7 mouse cellular contexts compared by ENCODE assay signal in genomic region chr2:75964972-75965371, GRCm38 (mm10). TPM values are rescaled to one million over a fixed set of nuclear protein-coding genes. Genes with fewer than 3 reads are reported as not detected.
A peak's percentile ranks its signal among the peaks of the same experiment; 100 is the strongest.
DNase-seq lines count a peak whose midpoint lies in the region; ATAC-seq lines count a peak whose summit lies in the region.

No protein-coding gene starts in this region.

- H3K36me3 ChIP-seq in intestine, embryonic 14.5 days (ENCODE audit: control insufficient read depth, insufficient read depth, low read length), result no peaks in the 10 kb centered on the region

- intact Hi-C loops in left cerebral cortex, postnatal 10 days (cut with DNase I), result loop anchor here (2.0 to 10.0 kb wide), 3 partner anchors 82 to 358 kb away; no protein-coding TSS in a partner anchor

- H3K27me3 ChIP-seq in intestine, embryonic 14.5 days (replicated peaks; ENCODE audit: control insufficient read depth, insufficient read depth, low read length), result no peaks in the 10 kb centered on the region

- H3K4me3 ChIP-seq in intestine, embryonic 14.5 days (ENCODE audit: low read depth, low read length), result no peak overlapping the region

- peaks cover 13% of the 10 kb centered on the region for H3K4me1 ChIP-seq in intestine, embryonic 14.5 days (replicated peaks; ENCODE audit: control insufficient read depth, insufficient read depth, low read length)

- no peak overlapping the region for H3K9ac ChIP-seq in intestine, embryonic 14.5 days (ENCODE audit: low read length)

- 18% methylated on average over 5 of the region's 5 CpGs for WGBS in intestine, embryonic 14.5 days

- ATAC-seq in common myeloid progenitor, adult 5-6 weeks (replicated peaks; ENCODE audit: low read depth, poor library complexity, severe bottlenecking), result peak; percentile 82
- ATAC-seq in intestine, embryonic 14.5 days (replicated peaks; ENCODE audit: low FRiP score, low TSS enrichment, low read depth), result 0 out of 2 replicates have a peak, but pooled peaks have one; percentile 19
- ATAC-seq in megakaryocyte, adult 5-6 weeks (ENCODE audit: poor library complexity, severe bottlenecking), result peak; percentile 69

- peak overlapping the region; percentile 42 for H3K4me2 ChIP-seq in intestine, embryonic 14.5 days (ENCODE audit: low read length)

- H3K27ac ChIP-seq in intestine, embryonic 14.5 days (ENCODE audit: low read depth), result no peak overlapping the region

- DNase-seq in adrenal gland, adult 18-20 months (ENCODE audit: low spot score in 2 of 2), result peak; percentile 34 to 43
- DNase-seq in gastrocnemius, postnatal 25 days, result peak; percentile 47
- DNase-seq in intestine, embryonic 14.5 days (ENCODE audit: low spot score), result no peak
- DNase-seq in left cerebral cortex, postnatal 10 days (ENCODE audit: extremely low spot score in 1 of 2, low spot score in 2 of 2), result peak; percentile 66 to 77
- DNase-seq in right cerebral cortex, postnatal 14 days, result peak; percentile 43

- H3K9me3 ChIP-seq in intestine, embryonic 14.5 days (ENCODE audit: control insufficient read depth, low read length), result no peaks in the 10 kb centered on the region

RNA-seq across cellular contexts. Expression of gene Ttc30a2, which starts 13.0 kb away (rescaled TPM):
- under 1 TPM in 1 of 2 experiments, not detected in 1; 0.45 TPM for total RNA-seq in adrenal gland, adult 18-20 months (2021)
- total RNA-seq in common myeloid progenitor, adult 5-6 weeks (2017), result not detected in 2 replicates
- total RNA-seq in gastrocnemius, postnatal 25 days (2021), result under 1 TPM; 0.13 to 0.35 TPM
- 0.44 and 0.51 TPM in 2 replicates for polyA plus RNA-seq in intestine, embryonic 14.5 days (2014; fragmentation: Nextera tagmentation; extraction: Ambion mirVana)
- total RNA-seq in left cerebral cortex, postnatal 10 days (2021), result under 1 TPM; 0.15 to 0.63 TPM
- total RNA-seq in megakaryocyte, adult 5-6 weeks (2015), result not detected in 2 replicates
- total RNA-seq in megakaryocyte, adult 5-6 weeks (2017), result 0.08 TPM in 1 of 2 replicates, not detected in the other

RNA-seq across cellular contexts. Expression of gene Ttc30a1, which starts 16.8 kb away (rescaled TPM):
- 1 to 10 TPM; 2.0 to 2.1 TPM for total RNA-seq in adrenal gland, adult 18-20 months (2021)
- 4.5 and 5.1 TPM in 2 replicates for total RNA-seq in common myeloid progenitor, adult 5-6 weeks (2017)
- 1 to 10 TPM in 1 of 2 experiments, under 1 TPM in 1; 0.96 to 1.0 TPM for total RNA-seq in gastrocnemius, postnatal 25 days (2021)
- 6.5 and 7.8 TPM in 2 replicates for polyA plus RNA-seq in intestine, embryonic 14.5 days (2014; fragmentation: Nextera tagmentation; extraction: Ambion mirVana)
- 1 to 10 TPM; 2.9 to 3.9 TPM for total RNA-seq in left cerebral cortex, postnatal 10 days (2021)
- 1.4 and 2.6 TPM in 2 replicates for total RNA-seq in megakaryocyte, adult 5-6 weeks (2015)
- total RNA-seq in megakaryocyte, adult 5-6 weeks (2017), result 2.2 and 2.8 TPM in 2 replicates

RNA-seq across cellular contexts. Expression of gene Ttc30b, which starts 26.6 kb away (rescaled TPM):
- total RNA-seq in adrenal gland, adult 18-20 months (2021), result 10 to 100 TPM; 12.3 to 12.6 TPM
- 3.2 and 5.1 TPM in 2 replicates for total RNA-seq in common myeloid progenitor, adult 5-6 weeks (2017)
- total RNA-seq in gastrocnemius, postnatal 25 days (2021), result 1 to 10 TPM; 2.3 to 2.8 TPM
- 8.0 and 9.3 TPM in 2 replicates for polyA plus RNA-seq in intestine, embryonic 14.5 days (2014; fragmentation: Nextera tagmentation; extraction: Ambion mirVana)
- 10 to 100 TPM; 10.9 to 11.8 TPM for total RNA-seq in left cerebral cortex, postnatal 10 days (2021)
- total RNA-seq in megakaryocyte, adult 5-6 weeks (2015), result 1.8 TPM in 2 replicates
- 2.1 and 2.3 TPM in 2 replicates for total RNA-seq in megakaryocyte, adult 5-6 weeks (2017)

Comparison
In these comparisons a context has a peak if more than half of its experiments do, and no peak if none do; other contexts are left out.
1. ATAC-seq: peak in every context shown above with its lines; median percentile 82 in common myeloid progenitor, adult 5-6 weeks; 69 in megakaryocyte, adult 5-6 weeks; 19 in intestine, embryonic 14.5 days.